Mouse (Mus musculus): Measurements from ENCODE around the gene Mfsd6l. TPM values are rescaled to one million over a fixed set of nuclear protein-coding genes. Genes with fewer than 3 reads are reported as not detected.

Gene Mfsd6l
- total and polyA plus RNA-seq, 3 experiments = 0.04 TPM; not detected in 2

GRCm38 (mm10) chr11:68585890-68586289 is 29.9 kb downstream of the Mfsd6l start:
- no peak overlapping the region for H3K4me3 ChIP-seq (ENCODE audit: control insufficient read depth in 1 of 2, insufficient read depth in 1 of 2, low read depth in 2 of 2, low read length in 2 of 2)
- no peak for TF ChIP-seq BHLHE40 (IDR thresholded peaks at IDR 0.05; ENCODE audit: borderline replicate concordance, low read depth, low read length)
- TF ChIP-seq MXI1 (IDR thresholded peaks at IDR 0.05; ENCODE audit: low read depth, low read length) = no peak
- no peak for TF ChIP-seq UBTF (IDR thresholded peaks at IDR 0.05; ENCODE audit: borderline replicate concordance, insufficient read depth, low read depth, low read length)
- no peak for TF ChIP-seq USF2 (IDR thresholded peaks at IDR 0.05; ENCODE audit: borderline replicate concordance in 1 of 2, insufficient read depth in 1 of 2, low read depth in 1 of 2, low read length in 2 of 2)
- no peak for TF ChIP-seq CHD1 (IDR thresholded peaks at IDR 0.05; ENCODE audit: low read depth, low read length)
- TF ChIP-seq TBP (IDR thresholded peaks at IDR 0.05; ENCODE audit: low read depth, low read length) = no peak
- no peak for TF ChIP-seq GABPA (IDR thresholded peaks at IDR 0.05; ENCODE audit: low read depth, low read length)
- peak; percentile 36 to 64 (median 59) for TF ChIP-seq CTCF (IDR thresholded peaks at IDR 0.05 in 2 of 3, conservative IDR thresholded peaks at IDR 0.05 in 1 of 3; ENCODE audit: control insufficient read depth in 1 of 3, insufficient read depth in 1 of 3, low read depth in 2 of 3, low read length in 3 of 3, poor library complexity in 1 of 3, severe bottlenecking in 1 of 3)
- TF ChIP-seq NELFE (IDR thresholded peaks at IDR 0.05; ENCODE audit: low read depth, low read length) = no peak
- no peak for TF ChIP-seq GATA1 (IDR thresholded peaks at IDR 0.05; ENCODE audit: low read depth, low read length)
- no peak for TF ChIP-seq ZNF384 (IDR thresholded peaks at IDR 0.05; ENCODE audit: low read depth, low read length)
- no peak for TF ChIP-seq MAX (IDR thresholded peaks at IDR 0.05; ENCODE audit: low read length)
- TF ChIP-seq RCOR1 (IDR thresholded peaks at IDR 0.05; ENCODE audit: low read depth, low read length) = no peak
- TF ChIP-seq TCF12 (IDR thresholded peaks at IDR 0.05; ENCODE audit: low read depth, low read length) = no peak
- no peak for TF ChIP-seq ELF1 (IDR thresholded peaks at IDR 0.05; ENCODE audit: low read depth, low read length)
- no peak for TF ChIP-seq ETS1 (IDR thresholded peaks at IDR 0.05; ENCODE audit: low read depth, low read length)
- no peak for TF ChIP-seq KAT2A (conservative IDR thresholded peaks at IDR 0.05; ENCODE audit: low read depth, low read length)
- no peak for TF ChIP-seq CHD2 (IDR thresholded peaks at IDR 0.05; ENCODE audit: low read length)
- peak; percentile 61 for TF ChIP-seq SMC3 (IDR thresholded peaks at IDR 0.05; ENCODE audit: low read depth, low read length)
- no peak for TF ChIP-seq MYC (IDR thresholded peaks at IDR 0.05; ENCODE audit: low read depth, low read length)
- no peak; the same call in 1 of the 2 replicates for TF ChIP-seq MAZ (IDR thresholded peaks at IDR 0.05; ENCODE audit: low read depth, low read length)
- TF ChIP-seq RAD21 (IDR thresholded peaks at IDR 0.05; ENCODE audit: low read depth, low read length) = peak; percentile 68
- TF ChIP-seq MAFK (IDR thresholded peaks at IDR 0.05; ENCODE audit: borderline replicate concordance, low read depth, low read length) = no peak
- peak; percentile 63 for TF ChIP-seq ZC3H11A (IDR thresholded peaks at IDR 0.05; ENCODE audit: low read depth, low read length)
- no peak overlapping the region for H3K9ac ChIP-seq (ENCODE audit: control insufficient read depth, low read depth, low read length, poor library complexity, severe bottlenecking)
- H3K79me2 ChIP-seq (ENCODE audit: control insufficient read depth, insufficient read depth, low read length, poor library complexity) = no peaks in the 10 kb centered on the region
- H3K9me3 ChIP-seq (replicated peaks; ENCODE audit: insufficient read depth, low read length) = no peaks in the 10 kb centered on the region
- H3K4me1 ChIP-seq (ENCODE audit: control insufficient read depth in 1 of 2, insufficient read depth in 2 of 2, low read length in 2 of 2) = no peaks in the 10 kb centered on the region
- peak; percentile 36 for DNase-seq (ENCODE audit: low read depth, low spot score)
- H3K27ac ChIP-seq (ENCODE audit: control insufficient read depth, low read depth, low read length) = no peak overlapping the region
- H3K27me3 ChIP-seq (ENCODE audit: control insufficient read depth in 1 of 2, insufficient read depth in 2 of 2, low read length in 2 of 2) = peaks cover 17 to 23% of the 10 kb centered on the region in 2 experiments
- no peaks in the 10 kb centered on the region for H3K36me3 ChIP-seq (ENCODE audit: control insufficient read depth in 1 of 2, insufficient read depth in 2 of 2, low read length in 2 of 2)

All from MEL (cell line).